Mouse (Mus musculus): ENCODE results near the gene Rpl29. TPM values are rescaled to one million over a fixed set of nuclear protein-coding genes. Genes with fewer than 3 reads are reported as not detected.

Gene Rpl29
- polyA plus RNA-seq, 1 experiment, result 521 TPM

DNA sequence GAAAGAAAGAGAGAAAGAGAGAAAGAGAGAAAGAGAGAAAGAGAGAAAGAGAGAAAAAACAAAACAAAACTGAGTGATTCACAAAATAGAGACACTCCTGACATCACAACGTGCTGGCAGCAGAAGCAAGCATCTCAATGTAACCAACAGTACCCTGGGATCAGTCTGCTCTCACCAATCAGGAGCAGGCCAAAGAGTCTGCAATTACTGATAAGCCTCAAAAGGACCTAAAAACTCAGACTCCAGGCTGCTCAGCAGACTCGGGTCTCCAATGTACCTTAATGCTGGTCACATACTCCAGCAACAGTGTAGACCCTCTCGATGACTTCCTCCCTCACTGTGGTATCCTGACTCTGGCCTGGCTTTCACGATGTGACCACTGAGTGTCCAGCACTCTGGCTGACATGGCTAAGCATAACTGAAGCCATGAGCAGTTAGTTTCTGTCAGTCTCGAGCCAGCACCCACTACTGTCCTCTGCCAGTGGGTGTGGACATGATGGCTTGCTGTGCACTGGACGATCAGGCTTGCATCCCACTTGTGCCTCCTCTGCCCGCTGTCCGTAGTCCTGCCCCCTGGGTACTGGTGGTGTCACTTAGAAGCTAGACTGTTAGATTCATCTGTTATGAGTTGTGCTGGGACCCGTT lies 30.5 kb upstream of the Rpl29 start:
- Histone ChIP-seq H3K4me3 (ENCODE audit: insufficient read depth, low read depth, low read length) (no peak overlapping the region), H3K36me3 (ENCODE audit: control insufficient read depth, insufficient read depth, low read length) (no peaks in the 10 kb centered on the region), H3K27me3 (replicated peaks; ENCODE audit: control insufficient read depth, insufficient read depth, low read length) (no peaks in the 10 kb centered on the region), H3K4me1 (ENCODE audit: control insufficient read depth, insufficient read depth, low read length) (peaks cover 13% of the 10 kb centered on the region), H3K27ac (ENCODE audit: insufficient read depth, low read depth, low read length) (no peak overlapping the region)
- no peak for TF ChIP-seq POLR2A (IDR thresholded peaks at IDR 0.05; ENCODE audit: low read depth, low read length)
- no peak for TF ChIP-seq CTCF (conservative IDR thresholded peaks at IDR 0.05; ENCODE audit: insufficient read depth, insufficient read length, low read depth, low read length)
- WGBS, result 64% methylated on average over 9 of the region's 9 CpGs
- no peak for DNase-seq

DNA sequence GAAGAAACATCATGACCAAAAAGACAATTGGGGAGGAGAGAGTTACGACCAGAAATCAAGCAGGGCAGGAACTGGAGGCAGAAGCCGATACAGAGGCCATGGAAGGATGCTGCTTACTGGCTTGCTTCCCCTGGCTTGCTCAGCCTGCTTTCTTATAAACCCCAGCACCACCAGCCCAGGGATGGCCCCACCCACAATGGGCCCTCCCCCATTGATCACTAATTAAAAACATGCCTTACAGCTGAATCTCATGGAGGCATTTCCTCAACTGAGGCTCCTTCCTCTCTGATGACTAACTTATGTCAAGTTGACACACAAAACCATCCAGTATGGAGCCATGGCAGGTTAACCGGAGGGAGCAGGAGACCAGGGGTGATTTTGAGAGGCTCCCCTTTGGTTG lies 29.4 kb upstream of the Rpl29 start:
- no peak for DNase-seq
- H3K27ac ChIP-seq (ENCODE audit: insufficient read depth, low read depth, low read length), result no peak overlapping the region
- peaks cover 10% of the 10 kb centered on the region for H3K4me1 ChIP-seq (ENCODE audit: control insufficient read depth, insufficient read depth, low read length)
- TF ChIP-seq POLR2A (IDR thresholded peaks at IDR 0.05; ENCODE audit: low read depth, low read length), result no peak
- no peak for TF ChIP-seq CTCF (conservative IDR thresholded peaks at IDR 0.05; ENCODE audit: insufficient read depth, insufficient read length, low read depth, low read length)
- H3K36me3 ChIP-seq (ENCODE audit: control insufficient read depth, insufficient read depth, low read length), result no peaks in the 10 kb centered on the region
- H3K27me3 ChIP-seq (replicated peaks; ENCODE audit: control insufficient read depth, insufficient read depth, low read length), result no peaks in the 10 kb centered on the region
- H3K4me3 ChIP-seq (ENCODE audit: insufficient read depth, low read depth, low read length), result no peak overlapping the region
- WGBS, result 85% methylated on average over 3 of the region's 3 CpGs

DNA sequence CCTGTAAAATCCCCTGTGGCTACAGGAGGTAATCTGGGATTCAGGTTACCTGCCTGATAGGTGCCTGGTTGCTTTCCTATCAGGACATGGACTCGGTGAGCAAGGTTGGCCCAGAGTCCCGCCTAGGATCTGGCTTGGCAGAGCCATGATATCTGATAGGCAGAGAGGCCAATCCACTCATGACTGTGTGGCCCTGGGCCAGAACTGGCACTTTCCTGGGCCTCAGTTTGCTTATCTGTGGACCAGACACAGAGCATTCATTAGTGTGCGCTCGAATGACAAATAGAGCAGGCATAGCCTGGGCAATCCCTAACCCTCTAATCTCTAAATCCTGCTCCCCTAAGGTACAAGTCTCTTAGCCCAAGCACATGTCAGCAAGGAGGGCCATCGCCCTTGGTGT lies 27.1 kb upstream of the Rpl29 start:
- no peak overlapping the region for H3K27ac ChIP-seq (ENCODE audit: insufficient read depth, low read depth, low read length)
- no peak for TF ChIP-seq POLR2A (IDR thresholded peaks at IDR 0.05; ENCODE audit: low read depth, low read length)
- no peak for TF ChIP-seq CTCF (conservative IDR thresholded peaks at IDR 0.05; ENCODE audit: insufficient read depth, insufficient read length, low read depth, low read length)
- no peak overlapping the region for H3K4me3 ChIP-seq (ENCODE audit: insufficient read depth, low read depth, low read length)
- peaks cover 24% of the 10 kb centered on the region for H3K4me1 ChIP-seq (ENCODE audit: control insufficient read depth, insufficient read depth, low read length)
- WGBS, result 87% methylated on average over 5 of the region's 5 CpGs
- DNase-seq, result no peak
- no peaks in the 10 kb centered on the region for H3K36me3 ChIP-seq (ENCODE audit: control insufficient read depth, insufficient read depth, low read length)
- H3K27me3 ChIP-seq (replicated peaks; ENCODE audit: control insufficient read depth, insufficient read depth, low read length), result no peaks in the 10 kb centered on the region

DNA sequence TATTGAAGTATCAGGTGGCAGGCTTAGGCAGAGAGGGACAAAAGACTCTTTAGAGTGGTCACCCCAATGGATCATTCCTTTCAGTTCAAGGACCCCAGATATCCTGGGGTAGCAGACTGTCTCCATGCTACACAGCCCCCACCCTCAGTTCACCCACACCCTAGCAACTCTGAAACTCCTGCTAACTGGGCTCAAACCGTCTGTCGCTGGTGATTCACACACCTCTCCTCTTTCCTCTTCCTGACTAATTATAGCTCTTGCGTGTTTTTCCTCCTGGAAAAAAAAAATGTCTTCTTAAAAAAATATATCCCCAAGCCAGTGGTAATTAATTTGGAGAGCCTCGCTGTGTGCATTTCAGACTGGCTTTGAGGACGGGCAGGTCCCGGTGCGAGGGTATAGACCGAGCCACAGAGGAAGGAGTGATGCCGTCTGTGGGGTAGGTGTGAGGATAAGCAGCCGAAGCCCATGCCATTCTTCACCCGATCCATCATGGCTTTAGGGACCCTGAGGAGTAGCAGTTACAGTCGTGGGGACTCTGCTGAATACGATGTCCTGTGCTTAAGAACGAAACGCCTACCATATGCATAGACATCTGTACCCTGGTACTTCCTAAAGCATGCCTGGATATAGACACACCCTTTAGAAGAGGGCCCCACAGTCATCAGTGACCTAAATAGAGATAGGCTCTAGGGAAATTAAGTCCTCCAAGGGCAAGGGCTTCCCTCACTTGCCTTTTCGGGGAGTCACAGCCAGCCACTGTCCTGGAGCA lies 26.5 kb upstream of the Rpl29 start:
- no peak overlapping the region for H3K4me3 ChIP-seq (ENCODE audit: insufficient read depth, low read depth, low read length)
- H3K27me3 ChIP-seq (replicated peaks; ENCODE audit: control insufficient read depth, insufficient read depth, low read length), result no peaks in the 10 kb centered on the region
- H3K27ac ChIP-seq (ENCODE audit: insufficient read depth, low read depth, low read length), result no peak overlapping the region
- no peak for DNase-seq
- no peaks in the 10 kb centered on the region for H3K36me3 ChIP-seq (ENCODE audit: control insufficient read depth, insufficient read depth, low read length)
- 74% methylated on average over 16 of the region's 16 CpGs for WGBS
- H3K4me1 ChIP-seq (ENCODE audit: control insufficient read depth, insufficient read depth, low read length), result peaks cover 23% of the 10 kb centered on the region
- TF ChIP-seq CTCF (conservative IDR thresholded peaks at IDR 0.05; ENCODE audit: insufficient read depth, insufficient read length, low read depth, low read length), result no peak
- TF ChIP-seq POLR2A (IDR thresholded peaks at IDR 0.05; ENCODE audit: low read depth, low read length), result no peak

DNA sequence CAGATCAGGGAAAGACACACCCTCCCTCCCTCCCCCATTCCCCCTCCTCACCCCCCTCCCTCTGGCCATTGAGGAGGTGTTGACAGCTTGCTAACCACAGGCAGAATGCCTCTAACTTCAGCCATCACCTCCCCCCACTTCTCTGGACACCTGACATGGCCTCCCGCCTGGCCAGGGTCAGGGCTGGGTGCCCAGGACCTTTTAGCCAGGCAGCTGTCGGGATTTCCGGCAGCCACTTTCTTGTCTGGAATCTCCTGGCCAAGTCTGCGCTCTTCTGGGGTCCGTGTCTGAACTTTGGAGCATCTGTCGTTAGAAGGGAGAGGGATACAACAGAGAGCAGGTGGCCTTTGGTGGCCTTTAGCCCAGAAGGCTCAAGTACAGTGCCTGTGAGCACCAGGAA lies 24.0 kb upstream of the Rpl29 start:
- peak; percentile 66 for DNase-seq
- WGBS, result 22% methylated on average over 6 of the region's 6 CpGs
- TF ChIP-seq CTCF (conservative IDR thresholded peaks at IDR 0.05; ENCODE audit: insufficient read depth, insufficient read length, low read depth, low read length) (no peak), POLR2A (IDR thresholded peaks at IDR 0.05; ENCODE audit: low read depth, low read length) (no peak)

DNA sequence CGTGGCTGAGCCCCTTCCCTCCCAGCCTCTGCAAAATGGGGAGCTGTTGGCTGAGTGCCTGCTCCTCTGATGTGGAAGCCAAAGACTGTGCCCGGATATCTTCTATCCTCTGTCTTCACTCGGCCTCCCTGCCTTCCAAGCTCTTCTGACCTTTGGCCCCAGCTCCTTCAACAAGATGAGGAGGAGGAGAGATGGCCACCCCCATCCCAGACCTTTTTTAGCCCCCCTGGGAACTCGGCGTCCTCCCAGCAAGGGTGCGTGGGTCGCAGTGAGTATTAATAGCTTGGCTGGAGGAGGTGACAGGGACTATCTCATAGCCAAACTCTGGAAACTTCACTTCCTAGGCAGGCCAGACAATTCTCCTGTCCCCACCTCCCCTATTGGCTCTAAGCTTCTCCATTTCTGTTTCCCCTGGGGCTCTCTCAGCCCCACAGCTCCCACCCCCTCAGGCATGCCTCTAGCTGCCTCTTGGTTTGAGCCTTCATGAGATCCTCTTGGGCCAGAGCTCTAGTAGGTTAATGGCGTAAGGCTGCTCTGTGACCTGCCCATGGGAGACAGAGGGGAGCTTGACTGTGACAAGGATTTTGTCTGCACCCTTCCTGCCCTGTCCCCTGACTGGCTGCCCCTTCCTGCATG lies 22.7 kb upstream of the Rpl29 start:
- DNase-seq, result peak; percentile 59
- WGBS, result 40% methylated on average over 8 of the region's 8 CpGs
- TF ChIP-seq CTCF (conservative IDR thresholded peaks at IDR 0.05; ENCODE audit: insufficient read depth, insufficient read length, low read depth, low read length) (no peak), POLR2A (IDR thresholded peaks at IDR 0.05; ENCODE audit: low read depth, low read length) (no peak)
- Histone ChIP-seq H3K27me3 (replicated peaks; ENCODE audit: control insufficient read depth, insufficient read depth, low read length) (no peaks in the 10 kb centered on the region), H3K4me3 (ENCODE audit: insufficient read depth, low read depth, low read length) (no peak overlapping the region), H3K27ac (ENCODE audit: insufficient read depth, low read depth, low read length) (peak overlapping the region; percentile 7; the same call in 1 of the 2 replicates), H3K36me3 (ENCODE audit: control insufficient read depth, insufficient read depth, low read length) (no peaks in the 10 kb centered on the region), H3K4me1 (ENCODE audit: control insufficient read depth, insufficient read depth, low read length) (peaks cover 14% of the 10 kb centered on the region)

More for the DNA sequence above, 24.0 kb upstream of the Rpl29 start:
- Histone ChIP-seq H3K4me1 (ENCODE audit: control insufficient read depth, insufficient read depth, low read length) (peaks cover 14% of the 10 kb centered on the region), H3K27ac (ENCODE audit: insufficient read depth, low read depth, low read length) (no peak overlapping the region), H3K36me3 (ENCODE audit: control insufficient read depth, insufficient read depth, low read length) (no peaks in the 10 kb centered on the region), H3K27me3 (replicated peaks; ENCODE audit: control insufficient read depth, insufficient read depth, low read length) (no peaks in the 10 kb centered on the region), H3K4me3 (ENCODE audit: insufficient read depth, low read depth, low read length) (no peak overlapping the region)

DNA sequence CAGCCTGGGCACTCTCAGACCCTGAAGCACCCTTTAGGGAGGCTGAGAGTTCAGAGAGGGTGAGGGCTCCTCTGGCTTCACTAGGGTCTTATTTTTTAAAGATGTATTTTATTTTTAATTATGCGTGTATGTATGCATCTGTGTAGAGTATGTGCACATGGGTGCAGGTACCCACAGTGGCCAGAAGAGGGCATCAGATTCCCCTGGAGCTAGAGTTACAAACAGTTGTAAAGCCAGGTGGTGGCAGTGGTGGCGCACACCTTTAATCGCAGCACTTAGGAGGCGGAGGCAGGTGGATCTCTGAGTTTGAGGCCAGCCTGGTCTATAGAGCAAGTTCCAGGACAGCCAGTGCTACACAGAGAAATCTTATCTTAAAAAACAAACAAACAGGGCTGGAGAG lies 20.2 kb upstream of the Rpl29 start:
- no peak for DNase-seq
- H3K4me1 ChIP-seq (ENCODE audit: control insufficient read depth, insufficient read depth, low read length), result peaks cover 14% of the 10 kb centered on the region
- no peak overlapping the region for H3K4me3 ChIP-seq (ENCODE audit: insufficient read depth, low read depth, low read length)
- no peak for TF ChIP-seq POLR2A (IDR thresholded peaks at IDR 0.05; ENCODE audit: low read depth, low read length)
- TF ChIP-seq CTCF (conservative IDR thresholded peaks at IDR 0.05; ENCODE audit: insufficient read depth, insufficient read length, low read depth, low read length), result 0 out of 2 replicates have a peak, but pooled peaks have one; percentile 16
- H3K27ac ChIP-seq (ENCODE audit: insufficient read depth, low read depth, low read length), result no peak overlapping the region
- no peaks in the 10 kb centered on the region for H3K36me3 ChIP-seq (ENCODE audit: control insufficient read depth, insufficient read depth, low read length)
- H3K27me3 ChIP-seq (replicated peaks; ENCODE audit: control insufficient read depth, insufficient read depth, low read length), result no peaks in the 10 kb centered on the region
- WGBS, result over 99% methylated on average over 4 of the region's 4 CpGs
